Mouse (Mus musculus): ENCODE measurements around the gene 6720489N17Rik.
"Not testable (repeated sequence)": the region's sequence is repeated elsewhere in the genome, so short reads cannot be mapped to it uniquely, and the experiment has no call there.

Gene 6720489N17Rik

DNA sequence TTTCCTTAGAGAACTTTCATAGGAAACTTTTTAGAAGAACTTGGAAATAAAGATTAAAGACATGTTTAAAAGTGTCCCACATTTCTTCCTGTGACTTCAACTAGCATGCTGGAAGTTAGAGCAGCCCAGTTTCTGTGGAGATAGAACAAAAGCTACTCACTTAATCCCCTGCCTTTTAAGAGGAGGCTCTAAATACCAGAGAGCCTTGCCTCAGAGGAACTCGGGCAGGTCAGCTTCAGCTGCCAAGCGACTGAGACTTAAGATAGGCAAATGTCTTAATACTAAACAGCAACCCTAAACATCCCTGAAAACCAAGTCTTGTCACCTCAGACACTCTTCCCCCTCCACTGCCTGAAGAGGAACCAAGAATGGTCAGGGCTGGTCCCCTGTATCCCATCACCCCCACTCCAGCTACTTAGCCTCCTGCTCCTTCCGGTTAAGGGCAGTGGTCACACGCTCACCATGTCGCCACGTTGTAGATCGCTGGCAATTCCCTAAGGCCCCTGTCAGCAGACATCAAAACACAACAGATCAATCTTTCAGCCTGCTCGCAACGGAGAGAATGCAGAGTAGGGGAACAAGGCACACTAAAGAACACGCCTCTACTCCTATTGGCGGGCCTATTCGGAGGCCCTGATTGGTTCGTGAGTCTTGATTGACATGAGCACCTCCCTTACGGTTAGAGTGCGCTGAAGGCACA lies at the start of gene 6720489N17Rik:
Gene 6720489N17Rik, minus strand, starts transcription at position 606 of the 700 bp plus-strand sequence.
- peak; percentile 85 for DNase-seq

DNA sequence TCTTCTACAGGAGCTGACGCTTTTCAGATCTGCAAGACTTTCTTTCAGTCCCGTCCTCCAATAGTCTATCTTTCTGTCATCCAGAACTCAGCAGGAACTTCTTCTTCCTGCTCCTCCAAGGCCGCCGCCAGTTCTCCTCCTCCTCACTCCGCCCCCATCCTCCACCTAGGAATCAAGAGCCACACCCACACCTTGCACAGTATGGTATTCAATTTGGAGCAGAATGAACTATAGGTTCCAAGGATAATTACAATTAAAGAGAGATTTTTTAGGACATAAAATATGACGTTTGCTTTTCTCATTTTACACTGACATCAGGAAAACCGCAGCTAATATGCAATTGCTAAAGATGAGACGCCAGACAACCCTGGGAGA lies 29.4 kb upstream of the 6720489N17Rik start:
- no peak for DNase-seq

- peak; percentile 57 for DNase-seq
Observed at GRCm38 (mm10) chr13:62652681-62653368, 28.8 kb upstream of the 6720489N17Rik start.

GRCm38 (mm10) chr13:62627071-62627470 lies 3.1 kb upstream of the 6720489N17Rik start:
- DNase-seq: peak; percentile 46

- DNase-seq: not testable (repeated sequence)
Observed at GRCm38 (mm10) chr13:62624277-62624665, 289 bp upstream of the 6720489N17Rik start.

- not testable (repeated sequence) for DNase-seq
Observed at GRCm38 (mm10) chr13:62617449-62617848, 6.5 kb downstream of the 6720489N17Rik start.

DNA sequence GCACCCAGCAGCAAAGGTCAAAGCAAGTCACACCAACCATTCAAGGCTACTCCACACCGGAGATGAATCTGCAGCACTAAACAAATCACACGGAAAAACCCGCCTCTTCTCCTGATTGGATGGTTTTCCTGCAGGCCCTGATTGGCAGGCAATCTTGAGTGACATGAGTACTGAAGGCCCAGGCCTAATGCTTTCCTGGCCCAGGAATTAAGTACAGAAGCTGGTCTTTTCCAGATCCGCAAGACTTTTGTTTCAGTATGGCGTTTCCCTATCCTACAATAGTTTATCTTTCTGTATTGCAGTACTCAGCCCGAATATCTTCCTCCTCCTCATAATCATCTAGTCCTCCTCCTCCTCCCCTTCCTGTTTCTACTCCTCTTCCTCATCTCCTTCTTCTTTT lies 52.9 kb downstream of the 6720489N17Rik start, which contains the start of gene Zfp934:
Gene Zfp934, minus strand, starts transcription at position 101 of the 400 bp plus-strand sequence.
- not testable (repeated sequence) for DNase-seq

DNA sequence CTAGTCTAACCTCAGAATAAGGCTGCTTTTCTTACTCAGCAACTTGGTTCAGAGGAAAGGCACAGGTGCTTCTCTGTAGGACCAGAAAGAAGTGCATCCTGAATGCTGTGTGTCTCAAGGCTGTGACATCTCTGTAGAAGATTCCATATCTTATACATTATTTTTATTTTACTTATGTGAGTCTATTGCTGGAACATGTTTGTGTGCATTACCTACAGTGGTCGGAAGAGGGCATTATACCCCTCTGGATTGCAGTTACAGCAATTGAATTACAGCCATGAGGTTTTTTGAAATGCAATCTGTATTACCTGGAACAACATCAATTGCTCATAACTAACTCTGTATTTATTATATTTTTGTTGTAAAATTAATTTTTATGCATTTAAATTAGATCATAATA lies 62.3 kb downstream of the 6720489N17Rik start:
- DNase-seq: peak; percentile 46

DNA sequence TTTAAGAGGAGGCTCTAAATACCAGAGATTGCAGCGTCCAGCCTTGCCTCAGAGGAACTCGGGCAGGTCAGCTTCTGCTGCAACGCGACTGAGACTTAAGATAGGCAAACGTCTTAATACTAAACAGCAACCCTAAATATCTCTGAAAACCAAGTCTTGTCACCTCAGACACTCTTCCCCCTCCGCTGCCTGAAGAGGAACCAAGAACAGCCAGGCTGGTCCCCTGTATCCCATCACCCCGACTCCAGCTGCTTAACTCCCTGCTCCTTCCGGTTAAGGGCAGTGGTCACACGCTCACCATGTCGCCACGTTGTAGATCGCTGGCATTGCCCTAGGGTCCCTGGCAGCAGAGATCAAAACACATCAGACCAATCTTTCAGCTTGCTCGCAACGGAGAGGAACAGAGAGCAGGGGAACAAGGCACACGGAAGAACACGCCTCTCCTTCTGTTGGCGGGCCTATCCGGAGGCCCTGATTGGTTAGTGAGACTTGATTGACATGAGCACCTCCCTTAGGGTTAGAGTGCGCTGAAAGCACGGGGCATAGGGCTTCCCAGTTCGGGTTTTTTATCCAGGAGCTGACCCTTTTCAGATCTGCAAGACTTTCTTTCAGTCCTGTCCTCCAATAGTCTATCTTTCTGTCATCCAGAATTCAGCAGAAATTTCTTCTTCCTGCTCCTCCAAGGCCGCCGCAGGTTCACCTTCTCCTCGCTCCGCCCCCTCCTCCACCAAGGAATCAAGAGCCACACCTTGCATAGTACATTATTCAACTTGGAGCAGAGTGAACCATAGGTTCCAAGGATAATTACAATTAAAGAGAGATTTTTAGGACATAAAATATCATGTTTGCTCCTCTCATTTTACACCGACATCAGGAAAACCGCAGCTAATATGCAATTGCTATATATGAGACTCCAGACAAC lies 65.5 kb downstream of the 6720489N17Rik start, which contains the start of gene Zfp935:
Gene Zfp935, minus strand, starts transcription at position 323 of the 922 bp plus-strand sequence.
- peak; percentile 70 for DNase-seq

All from thymus, postnatal 4 days (tissue).